Mouse (Mus musculus): Measurements from ENCODE around the gene Exoc4.

Gene Exoc4

DNA sequence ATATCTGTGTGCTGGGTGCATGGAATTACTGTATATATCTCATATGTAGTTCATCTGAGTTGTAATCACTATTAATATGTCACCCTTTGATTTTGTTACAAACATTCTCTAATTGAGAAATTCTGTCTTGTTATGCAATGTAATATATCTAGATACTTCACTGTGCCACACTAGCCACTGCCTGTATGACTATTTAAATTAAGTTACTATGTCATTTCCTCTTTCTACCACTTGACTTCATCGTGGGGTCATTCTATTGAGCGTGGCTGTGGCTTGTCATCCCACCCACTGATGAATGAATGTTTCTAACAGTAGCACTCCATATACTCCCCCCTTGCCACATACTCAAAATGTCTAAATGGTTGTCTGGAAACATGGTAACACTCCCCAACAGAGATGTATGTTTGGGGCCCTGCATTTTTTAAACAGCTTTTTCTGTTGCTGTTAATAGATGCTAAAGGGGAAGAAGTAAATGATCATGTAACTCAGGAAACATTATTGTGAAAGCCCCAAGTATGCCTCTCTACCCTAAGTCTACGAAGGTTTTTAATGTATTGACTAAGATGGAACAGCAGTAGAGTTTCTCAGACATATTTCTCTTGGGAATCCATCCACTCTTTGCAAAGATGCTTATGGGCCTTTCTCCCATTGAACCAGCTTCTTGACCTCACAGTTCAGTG, 618.2 kb downstream of the Exoc4 start:
- DNase-seq (ENCODE audit: low spot score in 2 of 2) = no peak

DNA sequence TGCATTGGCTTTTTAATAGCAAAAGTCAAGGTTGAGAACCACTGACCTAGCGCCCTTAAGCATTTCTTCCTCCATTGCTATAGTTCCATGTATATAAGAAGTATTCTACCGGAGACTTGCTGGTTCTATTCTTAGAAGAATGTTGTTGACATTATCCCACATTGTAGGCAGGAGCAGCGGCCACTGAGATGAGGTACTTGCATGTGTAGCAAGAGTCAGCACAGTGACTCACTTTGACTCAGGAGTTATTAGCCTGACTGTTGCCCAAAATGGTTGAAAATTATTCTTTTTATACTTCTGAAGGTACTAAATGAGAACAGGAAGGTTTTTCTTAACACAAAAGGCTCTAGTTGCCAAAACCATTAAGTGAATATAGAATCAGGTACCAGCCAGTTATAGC, 620.4 kb downstream of the Exoc4 start:
- DNase-seq (ENCODE audit: low spot score in 2 of 2) = no peak

DNA sequence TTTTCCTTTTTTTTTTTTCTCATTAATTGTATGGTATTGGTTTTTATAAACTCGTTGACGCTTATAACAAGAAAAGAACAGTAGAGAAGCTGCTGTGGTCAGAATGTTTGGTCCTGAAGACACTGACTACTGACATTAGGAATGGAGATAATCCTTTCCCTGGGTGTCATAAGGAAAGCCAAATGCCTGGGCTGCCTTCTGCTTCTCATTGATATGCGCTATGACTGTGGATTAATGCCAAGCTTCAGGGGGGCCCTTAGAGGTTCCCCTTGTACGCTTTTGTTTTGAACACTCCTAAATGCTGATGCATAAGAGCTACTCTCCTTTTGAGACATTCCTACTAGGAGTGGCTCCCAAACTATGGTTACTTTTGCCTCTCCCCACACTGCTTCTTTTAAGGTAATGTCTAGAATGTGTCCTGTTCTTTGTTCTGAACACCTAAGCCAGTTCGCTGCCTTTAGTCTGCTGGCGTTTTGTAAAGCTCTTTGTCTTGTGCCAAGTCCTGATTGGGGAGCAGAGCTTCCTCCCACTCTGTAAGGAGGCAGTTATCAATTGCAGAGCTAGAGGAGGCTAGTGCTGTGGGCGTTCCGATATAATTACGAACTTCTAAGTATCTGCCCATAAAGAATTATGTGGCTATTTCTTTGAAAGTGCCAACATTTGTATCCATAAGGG, 621.7 kb downstream of the Exoc4 start:
- DNase-seq (ENCODE audit: low spot score in 2 of 2) = no peak

DNA sequence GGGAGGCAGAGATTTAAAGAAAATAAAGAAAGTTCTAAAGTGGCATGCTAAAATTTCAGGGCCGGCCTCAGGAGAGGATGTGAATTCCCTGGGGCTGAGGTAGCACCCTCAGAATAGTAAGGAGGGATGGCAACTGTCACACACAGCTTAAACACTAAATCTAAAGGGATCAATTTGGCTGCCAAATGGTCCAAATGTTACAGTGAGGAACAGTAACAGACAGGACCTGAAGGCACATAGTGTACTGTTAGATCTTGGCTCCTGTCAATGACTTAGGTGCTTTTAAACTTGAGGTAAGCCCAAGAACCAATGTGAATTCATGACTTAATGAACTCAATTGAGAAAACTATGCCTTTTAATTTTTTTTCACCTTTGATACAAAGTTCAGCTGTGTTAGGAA, 622.4 kb downstream of the Exoc4 start:
- no peak for DNase-seq (ENCODE audit: low spot score in 2 of 2)

DNA sequence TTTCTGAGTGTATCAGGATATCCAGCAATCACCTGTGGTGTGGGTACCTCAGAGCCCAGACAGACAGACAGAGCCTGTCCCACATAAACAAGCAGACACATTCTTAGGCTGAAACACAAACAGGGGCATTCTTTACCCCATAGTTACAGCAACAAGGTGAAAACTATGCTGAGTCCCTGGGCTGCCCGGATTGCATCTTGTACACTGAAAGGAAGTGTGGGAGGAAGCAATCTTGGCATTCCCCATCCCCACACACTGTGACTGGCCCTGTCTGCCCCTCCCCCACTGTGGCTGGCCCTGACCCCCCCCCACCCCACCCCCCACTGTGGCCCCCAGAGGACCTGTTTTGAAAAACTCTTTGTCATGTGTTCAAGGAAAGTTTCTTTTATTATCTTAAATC, 623.3 kb downstream of the Exoc4 start:
- no peak for DNase-seq (ENCODE audit: low spot score in 2 of 2)

DNA sequence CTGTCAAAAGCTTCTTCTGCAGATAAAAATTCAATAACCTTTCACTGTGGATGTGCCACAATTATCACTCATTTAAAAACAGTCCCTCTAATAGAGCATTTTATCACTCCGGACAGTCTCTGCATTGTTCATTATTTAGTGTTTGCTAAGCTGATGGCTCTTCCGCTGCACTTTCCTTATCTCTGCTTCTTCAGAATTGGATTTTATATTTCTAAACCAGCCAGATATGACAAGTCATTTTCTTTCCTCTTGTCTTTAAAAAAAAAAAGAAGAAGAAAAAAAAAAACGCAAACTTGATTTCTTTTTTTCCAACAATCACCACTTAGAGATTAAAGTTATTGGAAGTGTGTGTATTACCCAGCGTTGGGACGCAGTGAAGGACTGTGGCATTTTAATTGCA, 624.1 kb downstream of the Exoc4 start:
- DNase-seq (ENCODE audit: low spot score in 2 of 2) = no peak

DNA sequence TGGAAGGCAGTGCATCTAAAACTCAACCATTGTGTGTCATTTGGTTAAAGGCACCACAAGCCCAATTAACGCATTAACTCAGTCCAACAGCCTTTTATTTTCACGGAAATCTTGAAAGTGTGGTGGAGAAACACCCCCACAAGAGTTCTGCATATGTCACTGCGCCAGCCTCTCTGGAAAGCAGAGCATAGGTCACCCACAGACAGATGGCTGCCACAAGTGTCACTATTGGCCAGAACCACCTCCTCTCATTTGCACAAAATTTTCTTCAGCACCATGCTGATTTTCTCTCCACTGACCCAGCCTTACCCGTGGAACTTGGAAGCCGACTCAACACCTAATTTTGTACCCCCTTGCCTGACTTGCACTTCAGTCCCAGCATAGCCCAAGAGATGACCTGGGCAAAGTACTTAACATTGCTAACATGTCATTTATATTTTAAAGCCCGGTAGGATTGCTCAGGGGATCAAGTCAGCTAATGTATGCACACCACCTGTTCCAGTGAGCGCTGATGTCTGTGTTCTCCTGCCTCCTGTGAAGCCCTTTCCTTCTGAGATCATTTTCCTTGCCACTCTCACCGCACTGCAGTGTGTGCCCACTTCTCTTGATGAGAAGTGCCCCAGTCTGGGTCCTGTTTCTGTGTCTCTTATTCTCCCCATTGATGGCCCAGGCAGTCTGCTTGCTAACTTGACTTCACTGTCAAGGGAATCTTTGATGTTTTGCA, 625.6 kb downstream of the Exoc4 start:
- no peak for DNase-seq (ENCODE audit: low spot score in 2 of 2)

DNA sequence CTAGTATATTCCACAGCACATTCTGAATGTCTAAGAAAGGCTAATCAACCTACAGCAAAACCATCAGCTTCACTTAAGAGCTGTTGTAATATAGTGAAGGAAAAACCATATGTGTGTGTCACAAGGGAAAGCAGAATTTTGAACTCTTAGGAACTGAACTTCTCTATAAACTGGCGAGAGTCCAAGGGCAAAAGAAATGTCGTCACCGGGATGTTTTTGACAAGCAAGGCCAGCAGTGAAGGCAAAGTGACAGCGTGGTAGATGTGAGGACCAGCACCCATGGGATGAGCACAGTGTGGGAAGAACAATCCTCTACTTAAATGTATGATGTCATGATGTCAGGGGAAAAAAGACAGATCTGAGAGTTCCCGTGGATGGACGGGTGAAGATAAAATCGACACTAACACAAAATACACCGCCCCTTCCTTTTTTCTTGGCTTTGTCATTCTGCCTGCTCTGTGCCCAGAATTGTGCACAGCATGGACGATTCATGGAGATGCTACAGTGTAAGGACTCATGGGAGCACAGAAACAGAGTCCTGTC, 635.3 kb downstream of the Exoc4 start:
- no peak for DNase-seq (ENCODE audit: low spot score in 2 of 2)

DNA sequence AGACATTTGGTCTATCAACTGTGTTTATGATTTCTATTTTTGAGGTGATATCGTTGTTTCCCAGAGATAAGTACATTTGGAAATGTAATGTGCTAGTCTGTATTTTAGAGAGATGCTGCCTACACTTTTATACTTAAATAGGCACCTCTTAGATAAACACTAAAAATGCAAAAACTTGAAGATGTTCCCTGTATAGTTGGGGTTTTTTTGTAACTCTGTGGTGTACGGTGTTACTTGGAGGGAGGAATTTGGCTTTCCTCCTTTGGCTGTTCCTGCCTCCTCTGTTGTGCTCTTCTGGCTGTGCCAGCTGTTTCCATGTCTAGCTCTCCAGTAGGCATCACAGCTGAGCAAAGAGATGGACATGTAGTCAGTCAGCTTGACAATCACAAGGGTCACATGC, 638.1 kb downstream of the Exoc4 start:
- DNase-seq (ENCODE audit: low spot score in 2 of 2) = peak; percentile 15 to 16

DNA sequence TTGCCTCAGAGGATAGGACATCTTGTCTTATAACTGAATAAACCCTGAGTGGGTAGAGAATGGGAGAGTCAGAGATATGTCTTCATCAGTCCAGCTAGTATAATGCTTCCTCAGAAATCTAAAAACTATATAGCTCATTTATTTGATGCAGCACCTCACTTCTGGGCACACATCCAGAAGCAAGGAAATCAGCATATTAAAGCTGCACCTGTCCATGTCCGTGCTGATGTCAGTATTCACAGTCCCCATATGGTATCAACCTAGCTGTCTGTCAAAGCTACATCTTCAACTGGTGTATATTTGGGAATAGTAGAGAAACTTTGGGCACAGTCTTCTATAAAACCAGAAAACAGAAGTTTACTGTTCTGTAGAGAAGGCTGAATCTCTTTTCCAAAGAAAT, 642.0 kb downstream of the Exoc4 start:
- DNase-seq (ENCODE audit: low spot score in 2 of 2) = no peak

DNA sequence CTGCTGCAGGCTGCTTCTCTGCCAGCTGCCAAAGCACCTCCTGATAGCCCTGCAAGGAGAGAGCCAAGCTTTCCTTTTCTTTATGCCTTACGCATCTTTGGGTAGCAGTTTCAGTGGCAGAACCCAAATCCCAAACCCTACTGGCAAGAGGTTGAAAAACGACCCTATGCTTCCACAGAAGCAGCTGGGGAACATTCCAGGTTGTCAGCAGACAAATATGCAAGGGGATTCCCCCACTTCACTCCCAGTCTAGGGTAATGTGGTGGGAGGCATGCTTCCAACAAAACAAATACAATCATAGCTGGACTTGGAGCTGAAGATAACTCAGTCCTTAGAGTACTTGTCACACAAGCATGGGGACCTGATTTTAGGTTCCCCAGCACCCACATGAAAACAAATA, 643.3 kb downstream of the Exoc4 start:
- DNase-seq (ENCODE audit: low spot score in 2 of 2) = no peak

DNA sequence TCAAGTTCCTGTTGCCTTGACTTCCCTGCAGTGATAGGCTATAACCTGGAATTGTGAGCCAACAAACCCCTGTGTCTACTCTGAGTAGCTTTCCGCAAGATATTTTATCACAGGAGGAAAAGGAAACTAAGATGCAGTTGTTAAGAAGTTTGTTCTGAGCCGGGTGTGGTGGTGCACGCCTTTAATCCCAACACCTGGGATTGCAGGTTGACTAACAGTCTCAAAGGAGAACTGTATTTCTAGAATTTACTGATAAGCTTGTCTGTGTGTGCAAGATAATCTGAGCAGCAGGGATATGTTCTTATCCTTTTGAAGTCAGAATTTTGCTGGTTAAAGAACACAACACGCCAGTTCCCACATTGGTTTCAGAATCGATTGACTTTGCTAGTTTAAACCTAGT, 651.1 kb downstream of the Exoc4 start:
- DNase-seq (ENCODE audit: low spot score in 2 of 2) = no peak

DNA sequence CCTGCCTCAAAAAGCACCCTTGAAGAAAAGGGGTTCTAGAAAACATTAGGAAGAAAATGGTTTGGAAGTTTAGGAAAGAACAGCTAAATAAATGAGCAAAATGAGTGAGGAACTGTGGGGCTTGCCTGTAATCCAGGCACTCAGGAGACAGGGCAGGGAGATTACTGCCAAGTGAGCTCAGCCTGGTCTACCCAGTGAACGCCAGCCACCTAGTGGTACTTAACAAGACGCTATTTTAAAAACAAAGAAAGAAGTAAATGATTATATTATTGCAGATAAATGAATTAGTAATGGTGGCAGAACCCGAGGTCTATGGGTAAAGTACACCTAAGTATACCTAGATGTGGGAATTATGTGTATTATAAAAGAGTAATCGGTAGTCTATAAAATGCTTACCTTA, 651.7 kb downstream of the Exoc4 start:
- no peak for DNase-seq (ENCODE audit: low spot score in 2 of 2)

DNA sequence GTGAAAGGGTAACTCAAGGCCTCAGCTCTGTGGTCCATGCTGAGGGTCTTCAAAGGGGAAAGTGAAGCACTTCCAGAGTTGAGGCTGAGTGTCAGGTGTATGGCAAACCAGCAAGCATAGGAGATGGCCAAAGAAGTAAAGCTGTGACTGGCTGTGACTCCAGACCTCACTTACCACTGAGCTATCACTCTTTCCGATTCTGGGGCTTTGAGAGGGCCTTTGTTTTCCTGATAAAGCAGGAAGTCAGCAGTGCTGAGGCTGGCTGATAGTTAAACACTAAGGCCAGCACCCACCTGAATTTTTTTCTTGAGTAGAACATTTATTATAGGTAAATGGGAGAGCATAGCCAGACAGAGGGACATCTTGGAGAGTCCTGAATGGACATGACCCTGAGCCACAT, 656.2 kb downstream of the Exoc4 start:
- DNase-seq (ENCODE audit: low spot score in 2 of 2) = no peak

DNA sequence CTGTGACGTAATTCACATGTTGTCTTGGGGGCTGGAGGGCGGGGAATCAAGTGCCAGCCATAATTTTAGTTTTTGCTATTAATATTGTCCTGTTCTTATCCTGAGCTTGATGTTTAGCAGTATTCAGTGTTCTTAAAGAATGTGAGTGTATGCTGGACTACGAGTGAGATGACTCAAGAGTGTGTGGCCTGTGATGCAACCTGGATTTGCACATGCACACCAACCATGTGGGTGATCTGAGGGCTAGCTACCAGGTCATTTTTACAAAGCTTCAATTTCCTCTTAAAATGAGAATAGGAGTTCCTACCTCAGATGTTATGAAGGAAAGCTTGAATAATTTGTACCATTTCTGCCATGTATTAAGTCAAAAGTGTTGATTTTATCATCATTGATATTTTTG, 661.8 kb downstream of the Exoc4 start:
- DNase-seq (ENCODE audit: low spot score in 2 of 2) = no peak

DNA sequence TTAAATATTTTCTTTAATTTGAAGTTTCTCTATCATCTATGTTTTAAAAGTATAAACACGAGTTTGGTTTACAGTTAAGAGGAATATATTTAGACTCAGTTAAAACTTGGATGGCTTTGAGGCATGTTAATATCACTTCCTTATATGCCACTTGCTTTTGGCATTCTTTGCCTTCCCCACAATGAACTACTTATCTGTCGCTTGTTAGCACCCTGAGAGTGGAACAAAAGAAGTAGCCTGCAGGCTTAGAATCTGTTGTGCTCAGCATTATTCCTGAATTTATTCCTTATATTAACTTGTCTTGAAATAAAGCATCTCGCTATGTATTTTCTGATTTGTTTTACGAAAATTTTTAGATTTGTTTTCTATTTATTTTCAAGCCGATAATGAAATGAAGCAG, 664.2 kb downstream of the Exoc4 start:
- no peak for DNase-seq (ENCODE audit: low spot score in 2 of 2)

DNA sequence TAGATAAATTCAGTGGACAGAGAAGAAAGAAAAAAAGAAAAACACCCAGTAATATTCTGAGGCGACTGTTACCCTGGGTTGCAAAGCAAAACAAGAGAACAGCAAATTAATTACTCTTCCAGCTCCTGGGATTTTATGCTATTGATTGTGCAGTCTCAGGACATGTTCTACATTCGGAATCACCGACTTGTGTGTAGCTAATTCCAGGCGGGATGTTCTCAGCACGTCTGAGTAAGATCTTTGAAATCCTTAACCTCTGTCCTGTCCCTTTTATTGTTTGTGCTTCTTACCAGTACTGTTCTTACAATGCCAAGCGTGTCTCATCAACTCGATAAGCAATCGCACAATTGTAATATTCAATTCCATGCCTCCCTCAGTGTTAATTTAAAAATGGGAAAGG, 664.6 kb downstream of the Exoc4 start:
- DNase-seq (ENCODE audit: low spot score in 2 of 2) = no peak

DNA sequence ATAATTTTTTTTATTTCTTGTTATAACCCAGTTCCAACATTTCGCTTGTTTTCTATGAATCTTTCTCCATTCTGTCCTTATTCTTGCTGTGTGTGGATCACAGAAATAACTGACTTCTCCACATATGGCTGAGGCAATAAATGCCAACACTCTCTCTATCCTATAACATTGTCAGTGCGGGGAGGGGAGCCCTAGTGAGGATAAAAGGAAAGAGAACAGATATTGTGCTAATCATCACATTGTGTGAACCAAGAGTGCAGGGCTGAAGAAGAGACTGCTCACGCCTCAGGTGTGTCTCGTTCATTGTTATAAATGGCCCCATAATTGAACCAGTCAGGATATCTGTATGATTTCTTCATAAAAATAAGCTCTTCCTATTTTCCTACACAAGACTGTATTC, 665.1 kb downstream of the Exoc4 start:
- no peak for DNase-seq (ENCODE audit: low spot score in 2 of 2)

DNA sequence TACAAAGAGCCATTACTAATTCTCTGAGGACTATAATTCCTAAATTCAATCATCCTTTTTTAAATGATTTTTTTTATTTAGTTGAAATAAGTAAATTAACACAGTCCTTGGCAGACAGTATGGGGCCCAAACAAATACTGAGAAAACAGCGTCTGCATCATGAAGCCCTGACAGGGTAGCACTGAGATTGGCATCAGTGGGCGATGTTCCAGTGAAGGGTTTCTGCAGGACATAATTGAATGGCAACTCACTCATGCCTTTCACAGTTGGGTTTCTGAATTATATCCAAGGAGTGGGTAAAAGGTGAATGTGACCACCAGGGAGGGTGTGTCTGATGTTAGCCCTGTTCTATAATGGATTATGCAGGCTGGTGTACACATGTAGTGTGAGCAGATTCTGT, 674.7 kb downstream of the Exoc4 start:
- no peak for DNase-seq (ENCODE audit: low spot score in 2 of 2)

DNA sequence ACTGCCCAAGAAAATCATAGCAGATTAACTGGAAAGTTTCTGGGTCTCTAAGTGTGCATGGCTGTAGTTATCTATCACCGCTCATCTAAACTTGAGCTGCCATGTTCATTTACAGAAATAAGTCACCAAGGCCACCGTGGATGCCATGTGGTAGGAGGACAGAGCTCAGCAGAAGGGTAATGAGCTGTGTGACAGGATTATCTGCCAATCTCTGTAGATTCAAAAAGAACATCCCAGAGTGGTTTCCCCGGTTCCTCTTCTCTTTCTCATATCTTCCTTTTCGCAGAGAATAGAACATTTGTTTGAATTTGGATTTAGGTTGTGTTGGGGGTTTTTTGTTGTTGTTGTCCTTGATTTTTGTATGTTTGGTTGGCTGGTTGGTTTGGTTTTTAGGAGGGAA, 676.0 kb downstream of the Exoc4 start:
- DNase-seq (ENCODE audit: low spot score in 2 of 2) = no peak

DNA sequence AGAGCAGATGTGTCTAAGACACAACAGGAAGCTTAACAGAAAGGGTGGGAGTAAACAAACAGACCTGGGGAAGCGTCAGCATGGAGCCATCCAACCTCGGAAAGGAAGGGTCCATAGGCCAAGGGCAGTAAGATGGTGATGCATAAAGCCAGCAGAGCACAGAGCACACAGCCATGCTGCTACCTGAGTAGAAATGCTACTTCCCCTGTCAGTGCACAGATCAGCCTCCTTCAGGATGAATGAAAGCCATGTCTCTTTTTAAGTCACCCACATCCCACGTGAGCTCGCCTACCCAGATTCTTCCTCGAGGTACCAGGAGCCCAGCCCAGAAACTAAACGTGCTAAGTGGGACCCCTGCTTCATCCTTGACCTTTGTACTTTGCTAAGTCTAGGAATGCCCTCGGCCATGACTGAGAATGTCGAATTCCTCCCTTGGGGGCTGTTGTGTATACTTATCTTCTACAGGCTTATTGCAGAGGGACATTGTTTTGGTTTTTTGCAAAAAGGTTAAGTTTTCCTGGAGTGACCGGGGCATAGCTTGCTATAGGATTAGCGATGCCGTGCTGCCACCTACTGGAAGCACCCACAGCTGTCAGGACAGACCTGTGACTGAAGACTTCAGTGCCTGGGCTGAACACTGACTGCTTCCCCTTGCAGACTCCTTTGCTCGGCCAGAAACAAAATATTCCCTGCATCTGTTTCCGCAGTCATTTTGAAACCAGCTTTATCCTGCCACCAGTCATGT, 680.6 kb downstream of the Exoc4 start:
- DNase-seq (ENCODE audit: low spot score in 2 of 2) = peak; percentile 33 to 88
